Comparison of ENCODE assay signal across 40 mouse cellular contexts in the genomic region with DNA sequence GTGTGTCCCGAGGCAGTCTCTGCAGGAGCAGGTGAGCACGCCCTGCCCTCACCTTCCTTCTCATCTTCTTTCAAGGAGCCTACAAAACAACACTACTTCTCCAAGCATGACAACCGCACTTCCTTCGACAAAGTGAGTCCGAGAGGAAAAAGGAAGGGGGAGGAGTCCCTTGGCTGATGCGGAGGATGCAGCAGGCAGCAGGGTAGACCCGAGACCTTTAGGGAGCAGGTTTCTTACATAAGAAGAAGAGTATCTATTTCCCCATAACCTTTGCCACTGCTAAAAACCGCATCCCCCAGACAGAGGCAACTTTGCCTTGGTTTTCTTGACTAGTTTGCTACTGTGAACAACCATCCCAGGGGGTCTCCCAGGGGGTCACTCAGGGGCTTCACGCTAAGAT. TPM values are rescaled to one million over a fixed set of nuclear protein-coding genes. Genes with fewer than 3 reads are reported as not detected.
DNase-seq lines count a peak whose midpoint lies in the region; ATAC-seq and TF ChIP-seq lines count a peak whose summit lies in the region.
"Had no signal": no experiment of that assay in that cellular context is flagged by ENCODE, and none has a peak within 500 bp of the region (broad histone marks: within the 10 kb centered on the region; RNA-seq: fewer than 3 reads in every experiment).

No protein-coding gene starts in this region.

- no peaks in the 10 kb centered on the region for H3K9me3 ChIP-seq in midbrain, embryonic 11.5 days (ENCODE audit: control insufficient read depth, low read length)
- no peaks in the 10 kb centered on the region for H3K9me3 ChIP-seq in midbrain, embryonic 10.5 days (replicated peaks)
- H3K9me3 ChIP-seq: embryonic facial prominence, embryonic 12.5 days; heart, embryonic 12.5 days; intestine, embryonic 15.5 days; limb, embryonic 12.5 days; lung, embryonic 15.5 days; megakaryocyte, embryonic 14.5 days; neural tube, embryonic 15.5 days had no signal

- H3K4me3 ChIP-seq in midbrain, embryonic 11.5 days (ENCODE audit: low read depth, low read length): no peak overlapping the region
- H3K4me3 ChIP-seq in midbrain, embryonic 10.5 days: no peak overlapping the region
- no peak overlapping the region for H3K4me3 ChIP-seq in left cerebral cortex, adult 2 months
- H3K4me3 ChIP-seq: embryonic facial prominence, embryonic 12.5 days; gastrocnemius, adult 2 months; heart, adult 2 months; heart, embryonic 12.5 days; intestine, embryonic 15.5 days; limb, embryonic 12.5 days; lung, embryonic 15.5 days; megakaryocyte, embryonic 14.5 days; neural tube, embryonic 15.5 days had no signal

- intact Hi-C loops in left cerebral cortex, adult 2 months (cut with DNase I): no loop called here

- H3K4me2 ChIP-seq in midbrain, embryonic 11.5 days: no peak overlapping the region
- H3K4me2 ChIP-seq: embryonic facial prominence, embryonic 12.5 days; heart, embryonic 12.5 days; intestine, embryonic 15.5 days; limb, embryonic 12.5 days; lung, embryonic 15.5 days; neural tube, embryonic 15.5 days had no signal

- 73% methylated on average over 9 of the region's 9 CpGs for WGBS in midbrain, embryonic 11.5 days
- WGBS in midbrain, embryonic 10.5 days: 72% methylated on average over 9 of the region's 9 CpGs

- TF ChIP-seq CTCF in left cerebral cortex, adult 2 months (IDR thresholded peaks at IDR 0.05): no peak

- H3K27me3 ChIP-seq in midbrain, embryonic 11.5 days (ENCODE audit: control insufficient read depth, insufficient read depth, low read length): no peaks in the 10 kb centered on the region
- H3K27me3 ChIP-seq in midbrain, embryonic 10.5 days (ENCODE audit: low read depth, poor library complexity, severe bottlenecking): no peaks in the 10 kb centered on the region
- H3K27me3 ChIP-seq: embryonic facial prominence, embryonic 12.5 days; heart, embryonic 12.5 days; intestine, embryonic 15.5 days; limb, embryonic 12.5 days; lung, embryonic 15.5 days; neural tube, embryonic 15.5 days had no signal

- ATAC-seq in midbrain, embryonic 11.5 days (ENCODE audit: low FRiP score): no peak
- peak; percentile 45 for ATAC-seq in CD4-positive, CD25-positive, alpha-beta regulatory T cell, adult 4 months
- ATAC-seq: forebrain, embryonic 14.5 days; hindbrain, embryonic 16.5 days; intestine, embryonic 15.5 days had no signal

- H3K9ac ChIP-seq in midbrain, embryonic 11.5 days (ENCODE audit: low read length): no peak overlapping the region
- H3K9ac ChIP-seq: embryonic facial prominence, embryonic 12.5 days; heart, embryonic 12.5 days; intestine, embryonic 15.5 days; limb, embryonic 12.5 days; lung, embryonic 15.5 days; neural tube, embryonic 15.5 days had no signal

- H3K36me3 ChIP-seq in midbrain, embryonic 11.5 days (ENCODE audit: control insufficient read depth, insufficient read depth, low read length): no peaks in the 10 kb centered on the region
- peaks cover 17% of the 10 kb centered on the region for H3K36me3 ChIP-seq in midbrain, embryonic 10.5 days
- H3K36me3 ChIP-seq: intestine, embryonic 15.5 days had no signal

- DNase-seq in midbrain, embryonic 11.5 days (ENCODE audit: low spot score, missing footprints): peak; percentile 49
- no peak for DNase-seq in midbrain, embryonic 10.5 days (ENCODE audit: low spot score)
- DNase-seq in induced T-regulatory cell, adult 2 months (ENCODE audit: low read depth): peak; percentile 18
- no peak for DNase-seq in layer of hippocampus, adult 11-12 months (ENCODE audit: low spot score)
- DNase-seq in right cerebral cortex, postnatal 4 days: no peak
- no peak for DNase-seq in left cerebral cortex, adult 2 months (ENCODE audit: extremely low spot score in 1 of 2, low spot score in 2 of 2)
- DNase-seq: adrenal gland, postnatal 10 days; cerebellum, adult 8-10 months; cerebellum, postnatal 36 days; embryo, embryonic 11 days; gastrocnemius, adult 2 months; gastrocnemius, postnatal 36 days; heart, adult 2 months; heart, postnatal 4 days; kidney, adult 8-10 months; layer of hippocampus, adult 9-11 months; midbrain, embryonic 14.5 days; retina, postnatal 1 day; right cerebral cortex, postnatal 25 days; thymus, adult 2 months had no signal

- no peak overlapping the region for H3K27ac ChIP-seq in midbrain, embryonic 11.5 days (ENCODE audit: low read depth, low read length)
- no peak overlapping the region for H3K27ac ChIP-seq in midbrain, embryonic 10.5 days (replicated peaks)
- no peak overlapping the region for H3K27ac ChIP-seq in left cerebral cortex, adult 2 months
- H3K27ac ChIP-seq: embryonic facial prominence, embryonic 12.5 days; gastrocnemius, adult 2 months; heart, adult 2 months; intestine, embryonic 15.5 days; kidney, postnatal 0 days; limb, embryonic 12.5 days; lung, embryonic 15.5 days; neural tube, embryonic 15.5 days had no signal

- peaks cover 17% of the 10 kb centered on the region for H3K4me1 ChIP-seq in midbrain, embryonic 11.5 days (ENCODE audit: control insufficient read depth, insufficient read depth, low read length)
- H3K4me1 ChIP-seq in midbrain, embryonic 10.5 days: peaks cover 22% of the 10 kb centered on the region

RNA-seq across cellular contexts. Expression of a gene that starts 8.8 kb away (rescaled TPM):
- polyA plus RNA-seq in midbrain, embryonic 11.5 days (2014; fragmentation: Nextera tagmentation; extraction: Ambion mirVana): not detected in 2 replicates
- not detected in 2 replicates for polyA plus RNA-seq in midbrain, embryonic 10.5 days (2016; fragmentation: Nextera tagmentation; extraction: Ambion mirVana)
- polyA plus RNA-seq in CD4-positive, CD25-positive, alpha-beta regulatory T cell, adult 4 months (2017; shearing (Covaris generic)): not detected
- not detected for total RNA-seq in left cerebral cortex, adult 2 months (2021)
- total RNA-seq: adrenal gland, postnatal 10 days; CH12.LX; ES-E14; gastrocnemius, adult 2 months; gastrocnemius, postnatal 36 days; heart, adult 2 months; heart, postnatal 4 days; left cerebral cortex, postnatal 25 days; liver, adult 2 months; monocyte, adult 5-6 weeks had no signal
- polyA plus RNA-seq: embryonic facial prominence, embryonic 12.5 days; forebrain, embryonic 14.5 days; heart, adult 2 months; heart, embryonic 12.5 days; heart, postnatal 0 days; hindbrain, embryonic 16.5 days; intestine, embryonic 15.5 days; kidney, postnatal 0 days; large intestine, adult 2 months; limb, embryonic 12.5 days; liver, adult 2 months; liver, embryonic 16.5 days; lung, embryonic 15.5 days; midbrain, embryonic 14.5 days; neural tube, embryonic 15.5 days; spleen, adult 2 months; thymus, adult 2 months had no signal

RNA-seq across cellular contexts. Expression of a gene that starts 15.2 kb away (rescaled TPM):
- 48.1 and 48.6 TPM in 2 replicates for polyA plus RNA-seq in midbrain, embryonic 11.5 days (2014; fragmentation: Nextera tagmentation; extraction: Ambion mirVana)
- polyA plus RNA-seq in midbrain, embryonic 10.5 days (2016; fragmentation: Nextera tagmentation; extraction: Ambion mirVana): 58.2 and 59.4 TPM in 2 replicates
- polyA plus RNA-seq in CD4-positive, CD25-positive, alpha-beta regulatory T cell, adult 4 months (2017; shearing (Covaris generic)): 10 to 100 TPM; 29.9 to 39.2 TPM
- 10 to 100 TPM; 31.3 to 44.6 TPM for total RNA-seq in left cerebral cortex, adult 2 months (2021)

RNA-seq across cellular contexts. Expression of a gene that starts 16.3 kb away (rescaled TPM):
- 34.4 and 36.2 TPM in 2 replicates for polyA plus RNA-seq in midbrain, embryonic 11.5 days (2014; fragmentation: Nextera tagmentation; extraction: Ambion mirVana)
- 43.1 and 52.1 TPM in 2 replicates for polyA plus RNA-seq in midbrain, embryonic 10.5 days (2016; fragmentation: Nextera tagmentation; extraction: Ambion mirVana)
- 1 to 10 TPM; 1.6 to 2.2 TPM for polyA plus RNA-seq in CD4-positive, CD25-positive, alpha-beta regulatory T cell, adult 4 months (2017; shearing (Covaris generic))
- total RNA-seq in left cerebral cortex, adult 2 months (2021): 10 to 100 TPM; 30.7 to 32.8 TPM

RNA-seq across cellular contexts. Expression of a gene that starts 16.8 kb away (rescaled TPM):
- polyA plus RNA-seq in midbrain, embryonic 11.5 days (2014; fragmentation: Nextera tagmentation; extraction: Ambion mirVana): 0.89 and 1.6 TPM in 2 replicates
- polyA plus RNA-seq in midbrain, embryonic 10.5 days (2016; fragmentation: Nextera tagmentation; extraction: Ambion mirVana): 0.81 and 1.1 TPM in 2 replicates
- under 1 TPM in 1 of 2 experiments, not detected in 1; 0.11 TPM for polyA plus RNA-seq in CD4-positive, CD25-positive, alpha-beta regulatory T cell, adult 4 months (2017; shearing (Covaris generic))
- total RNA-seq in left cerebral cortex, adult 2 months (2021): under 1 TPM; 0.26 to 0.29 TPM
- total RNA-seq: adrenal gland, postnatal 10 days; gastrocnemius, adult 2 months; gastrocnemius, postnatal 36 days; heart, adult 2 months; liver, adult 2 months; monocyte, adult 5-6 weeks had no signal
- polyA plus RNA-seq: heart, adult 2 months; large intestine, adult 2 months; liver, adult 2 months; spleen, adult 2 months had no signal

RNA-seq across cellular contexts. Expression of a gene that starts 34.4 kb away (rescaled TPM):
- 20.1 and 21.4 TPM in 2 replicates for polyA plus RNA-seq in midbrain, embryonic 11.5 days (2014; fragmentation: Nextera tagmentation; extraction: Ambion mirVana)
- polyA plus RNA-seq in midbrain, embryonic 10.5 days (2016; fragmentation: Nextera tagmentation; extraction: Ambion mirVana): 42.7 and 46.2 TPM in 2 replicates
- under 1 TPM; 0.10 to 0.13 TPM for polyA plus RNA-seq in CD4-positive, CD25-positive, alpha-beta regulatory T cell, adult 4 months (2017; shearing (Covaris generic))
- 10 to 100 TPM; 28.2 to 29.4 TPM for total RNA-seq in left cerebral cortex, adult 2 months (2021)
- total RNA-seq: monocyte, adult 5-6 weeks had no signal

Comparison
In these comparisons a context has a peak if more than half of its experiments do, and no peak if none do; other contexts are left out.
1. DNase-seq: peak in midbrain, embryonic 11.5 days (single experiment) and induced T-regulatory cell, adult 2 months (single experiment); none in midbrain, embryonic 10.5 days (single experiment), layer of hippocampus, adult 11-12 months (single experiment), right cerebral cortex, postnatal 4 days (single experiment) and left cerebral cortex, adult 2 months (0 of 2).
2. RNA of a gene that starts 16.3 kb away (polyA plus RNA-seq): 43.1 to 52.1 TPM in midbrain, embryonic 10.5 days and 34.4 to 36.2 TPM in midbrain, embryonic 11.5 days; 1.6 to 2.2 TPM in CD4-positive, CD25-positive, alpha-beta regulatory T cell, adult 4 months; every median in the first group is over 10 times any median in the second.